Mouse (Mus musculus): ENCODE results near the gene Exosc1.

GRCm38 (mm10) chr19:41905246-41905645 is 28.0 kb downstream of the Exosc1 start:
- no peak for TF ChIP-seq CTCF (conservative IDR thresholded peaks at IDR 0.05; ENCODE audit: low read length)
- no peak for TF ChIP-seq POU5F1 (IDR thresholded peaks at IDR 0.05; ENCODE audit: borderline replicate concordance, low read length)
- TF ChIP-seq NANOG (IDR thresholded peaks at IDR 0.05; ENCODE audit: borderline replicate concordance, low read length): no peak
